18 mouse cellular contexts compared by ENCODE assay signal in the genomic region with DNA sequence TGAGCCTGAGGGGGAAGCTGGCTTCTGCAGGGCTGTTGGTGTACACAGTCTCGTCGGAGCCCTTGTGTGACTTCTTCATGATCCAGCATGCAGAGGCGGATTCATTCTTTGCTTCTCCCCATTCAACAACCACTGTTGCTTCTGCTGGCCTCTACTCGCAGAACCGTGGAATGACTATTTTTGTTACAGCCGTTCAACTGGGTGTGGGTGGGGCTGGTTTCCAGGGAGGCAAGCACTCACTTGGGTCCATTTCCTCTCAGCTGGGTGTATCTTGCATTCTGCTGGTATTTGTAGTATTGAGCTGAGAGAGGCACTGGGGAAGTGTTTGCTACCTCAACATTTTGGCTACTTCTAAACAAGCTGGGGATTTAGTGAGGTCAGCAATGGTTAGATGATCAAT.
DNase-seq lines count a peak whose midpoint lies in the region; ATAC-seq and TF ChIP-seq lines count a peak whose summit lies in the region.
"Had no signal": no experiment of that assay in that cellular context is flagged by ENCODE, and none has a peak within 500 bp of the region (broad histone marks: within the 10 kb centered on the region; RNA-seq: fewer than 3 reads in every experiment).

No protein-coding gene starts in this region.

- TF ChIP-seq CTCF in lung, postnatal 0 days (IDR thresholded peaks at IDR 0.05), result no peak

- TF ChIP-seq EP300 in lung, postnatal 0 days (IDR thresholded peaks at IDR 0.05), result no peak

- no peak overlapping the region for H3K9ac ChIP-seq in lung, postnatal 0 days (replicated peaks; ENCODE audit: low read depth)
- H3K9ac ChIP-seq: embryonic facial prominence, embryonic 13.5 days; hindbrain, embryonic 12.5 days; limb, embryonic 12.5 days; liver, postnatal 0 days had no signal

- ATAC-seq in lung, postnatal 0 days, result no peak
- ATAC-seq: intestine, embryonic 16.5 days; liver, postnatal 0 days had no signal

- no peaks in the 10 kb centered on the region for H3K36me3 ChIP-seq in lung, postnatal 0 days (ENCODE audit: insufficient read depth, low read length)
- H3K36me3 ChIP-seq: embryonic facial prominence, embryonic 13.5 days; hindbrain, embryonic 12.5 days; limb, embryonic 12.5 days had no signal

- H3K4me2 ChIP-seq in lung, postnatal 0 days (replicated peaks; ENCODE audit: low read depth, low read length), result no peak overlapping the region
- H3K4me2 ChIP-seq: embryonic facial prominence, embryonic 13.5 days; hindbrain, embryonic 12.5 days; limb, embryonic 12.5 days had no signal

- 47% methylated on average over 6 of the region's 6 CpGs for WGBS in lung, postnatal 0 days

- no peaks in the 10 kb centered on the region for H3K9me3 ChIP-seq in lung, postnatal 0 days (ENCODE audit: low read length)
- H3K9me3 ChIP-seq: embryonic facial prominence, embryonic 13.5 days; hindbrain, embryonic 12.5 days; limb, embryonic 12.5 days had no signal

- intact Hi-C loops in gastrocnemius, postnatal 14 days (cut with DNase I; ENCODE audit: low total_unique reads), result no loop called here

- H3K27ac ChIP-seq in lung, postnatal 0 days (ENCODE audit: low read length), result no peak overlapping the region
- H3K27ac ChIP-seq: embryonic facial prominence, embryonic 13.5 days; hindbrain, embryonic 12.5 days; limb, embryonic 12.5 days; macrophage had no signal

- H3K4me1 ChIP-seq in lung, postnatal 0 days (ENCODE audit: insufficient read depth, low read depth, low read length), result no peaks in the 10 kb centered on the region
- H3K4me1 ChIP-seq: embryonic facial prominence, embryonic 13.5 days; hindbrain, embryonic 12.5 days; limb, embryonic 12.5 days had no signal

- no peaks in the 10 kb centered on the region for H3K27me3 ChIP-seq in lung, postnatal 0 days (replicated peaks; ENCODE audit: insufficient read depth, low read length)
- H3K27me3 ChIP-seq: embryonic facial prominence, embryonic 13.5 days; hindbrain, embryonic 12.5 days; limb, embryonic 12.5 days had no signal

- DNase-seq in gastrocnemius, postnatal 14 days, result peak; percentile 16
- no peak for DNase-seq in gastrocnemius, postnatal 4 days (ENCODE audit: low spot score in 2 of 2)
- DNase-seq in frontal cortex, adult 2 months (ENCODE audit: extremely low spot score in 1 of 2, low spot score in 1 of 2), result peak; percentile 16 to 58
- DNase-seq in layer of hippocampus, adult 9-10 months (ENCODE audit: low spot score), result peak; percentile 4
- peak; percentile 34 for DNase-seq in right cerebral cortex, postnatal 14 days
- DNase-seq in lung, postnatal 0 days (ENCODE audit: low spot score), result no peak
- DNase-seq in cerebellum, postnatal 4 days (ENCODE audit: low spot score in 2 of 2), result no peak
- DNase-seq in adrenal gland, adult 18-20 months (ENCODE audit: low spot score in 2 of 2), result no peak
- DNase-seq: adrenal gland, postnatal 14 days; cerebellum, postnatal 25 days; kidney, postnatal 25 days; liver, postnatal 0 days; thymus, postnatal 36 days had no signal

- no peak overlapping the region for H3K4me3 ChIP-seq in lung, postnatal 0 days (ENCODE audit: low read depth, low read length)
- H3K4me3 ChIP-seq: embryonic facial prominence, embryonic 13.5 days; hindbrain, embryonic 12.5 days; limb, embryonic 12.5 days had no signal

Comparison
In these comparisons a context has a peak if more than half of its experiments do, and no peak if none do; other contexts are left out.
1. DNase-seq: peak in gastrocnemius, postnatal 14 days (single experiment), frontal cortex, adult 2 months (2 of 2), layer of hippocampus, adult 9-10 months (single experiment) and right cerebral cortex, postnatal 14 days (single experiment); none in gastrocnemius, postnatal 4 days (0 of 2), lung, postnatal 0 days (single experiment), cerebellum, postnatal 4 days (0 of 2) and adrenal gland, adult 18-20 months (0 of 2).